Mouse (Mus musculus) erythroid progenitor cell, adult 5-6 weeks (primary cell): Measurements from ENCODE around the gene Gm8890. TPM values are rescaled to one million over a fixed set of nuclear protein-coding genes. Genes with fewer than 3 reads are reported as not detected.
"Not testable (repeated sequence)": the region's sequence is repeated elsewhere in the genome, so short reads cannot be mapped to it uniquely, and the experiment has no call there.

ENCODE experiments used
- ATAC-seq: replicated peaks from 2 replicates; pipeline ENCODE4 v1.8.0; 2016; ENCODE audit warnings: moderate number of reproducible peaks, mild to moderate bottlenecking, moderate TSS enrichment, inconsistent platforms; ENCODE audit not compliant: poor library complexity, low FRiP score, severe bottlenecking
- total RNA-seq, 2 experiments: library from RNA; stranded (forward) in 1 of 2; stranded (reverse) in 1 of 2; fragments of 150-400 nt in 1 of 2; fragments of 186-747, 209-891 nt in 1 of 2; gene quantifications; 2 replicates each; pipeline versions ENCODE4 v1.2.3 to v1.2.4; 2015 to 2017; ENCODE audit warnings: low replicate concordance in 2 of 2

Gene Gm8890
- total RNA-seq (2015; ENCODE audit: low replicate concordance) (not detected in 2 replicates), total RNA-seq (2017; ENCODE audit: low replicate concordance) (not detected in 2 replicates)

GRCm38 (mm10) chr5:11255733-11256132 is at the start of gene Gm8890:
Gene Gm8890 (plus strand): TSS chr5:11256033.
- not testable (repeated sequence) for ATAC-seq

- ATAC-seq = not testable (repeated sequence)
Measured at GRCm38 (mm10) chr5:11256221-11256620, 388 bp downstream of the Gm8890 start.

Other genes starting within 250 kb of the Gm8890 start
- gene Gm8879, start 128.4 kb upstream of the Gm8890 start, total RNA-seq (2015; ENCODE audit: low replicate concordance) = not detected in 2 replicates
- gene Gm8879, start 128.4 kb upstream of the Gm8890 start, total RNA-seq (2017; ENCODE audit: low replicate concordance) = not detected in 2 replicates
- gene Gm5861, start 73.0 kb upstream of the Gm8890 start, total RNA-seq (2015; ENCODE audit: low replicate concordance) = not detected in 2 replicates
- not detected in 2 replicates for gene Gm5861, start 73.0 kb upstream of the Gm8890 start, total RNA-seq (2017; ENCODE audit: low replicate concordance)
- gene Speer1, start 85.5 kb downstream of the Gm8890 start, total RNA-seq (2015; ENCODE audit: low replicate concordance) = not detected in 2 replicates
- not detected in 2 replicates for gene Speer1, start 85.5 kb downstream of the Gm8890 start, total RNA-seq (2017; ENCODE audit: low replicate concordance)
- not detected in 2 replicates for gene Gm8897, start 160.4 kb downstream of the Gm8890 start, total RNA-seq (2015; ENCODE audit: low replicate concordance)
- not detected in 2 replicates for gene Gm8897, start 160.4 kb downstream of the Gm8890 start, total RNA-seq (2017; ENCODE audit: low replicate concordance)
- gene Gm8906, start 246.7 kb downstream of the Gm8890 start, total RNA-seq (2015; ENCODE audit: low replicate concordance) = not detected in 2 replicates
- gene Gm8906, start 246.7 kb downstream of the Gm8890 start, total RNA-seq (2017; ENCODE audit: low replicate concordance) = not detected in 2 replicates